Mouse (Mus musculus): Measurements from ENCODE around the gene Slc25a44. TPM values are rescaled to one million over a fixed set of nuclear protein-coding genes. Genes with fewer than 3 reads are reported as not detected.
"Not testable (repeated sequence)": the region's sequence is repeated elsewhere in the genome, so short reads cannot be mapped to it uniquely, and the experiment has no call there.

Gene Slc25a44
- polyA plus RNA-seq, 1 experiment from 2014 or later = 19.2 TPM

DNA sequence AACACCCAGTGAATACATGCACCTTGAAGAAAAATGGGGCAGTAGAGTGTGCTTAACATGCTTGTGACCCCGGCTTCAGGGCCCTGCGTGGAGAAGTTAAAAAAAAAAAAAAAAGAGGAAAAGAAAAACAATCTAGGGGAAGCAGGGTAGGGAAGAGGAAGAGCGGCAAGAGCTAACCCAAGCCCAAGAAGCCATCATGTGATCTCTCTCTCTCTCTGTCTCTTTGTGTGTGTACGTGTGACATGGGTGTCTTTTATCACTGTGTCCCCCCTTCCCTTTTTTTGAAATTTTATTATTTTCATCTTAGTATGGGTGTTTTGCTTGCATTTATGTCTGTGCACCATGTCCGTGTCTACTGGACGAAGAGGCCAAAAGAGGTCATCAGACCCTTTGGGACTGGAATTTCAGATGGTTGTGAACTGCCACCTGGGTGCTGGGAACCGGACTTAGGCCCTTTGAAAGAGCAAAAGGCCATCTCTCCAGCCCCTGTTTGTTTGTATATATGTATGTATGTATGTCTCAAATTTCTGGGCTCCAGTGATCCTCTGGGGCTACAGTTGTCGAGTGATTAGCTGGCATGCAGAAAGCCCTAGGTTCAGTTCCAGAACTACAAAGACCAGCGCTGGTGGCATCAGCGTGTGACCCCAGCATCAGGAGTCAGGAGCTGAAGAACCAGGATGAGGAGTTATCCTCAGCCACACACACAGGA, 21.3 kb downstream of the Slc25a44 start:
- Histone ChIP-seq H3K27ac (replicated peaks; ENCODE audit: low read depth, low read length) (no peak overlapping the region), H3K27me3 (ENCODE audit: control insufficient read depth, insufficient read depth, low read length) (no peaks in the 10 kb centered on the region), H3K36me3 (replicated peaks; ENCODE audit: control insufficient read depth, insufficient read depth, low read depth, low read length) (no peaks in the 10 kb centered on the region), H3K9ac (replicated peaks; ENCODE audit: low read length) (no peak overlapping the region), H3K4me2 (ENCODE audit: low read depth, low read length) (no peak overlapping the region), H3K4me3 (ENCODE audit: low read depth, low read length) (no peak overlapping the region), H3K4me1 (ENCODE audit: control insufficient read depth, insufficient read depth, low read length) (no peaks in the 10 kb centered on the region), H3K9me3 (replicated peaks; ENCODE audit: control insufficient read depth, low read length) (no peaks in the 10 kb centered on the region)
- DNase-seq (ENCODE audit: low spot score) (no peak), ATAC-seq (replicated peaks; ENCODE audit: insufficient number of reproducible peaks, low FRiP score, low TSS enrichment, low read depth) (no peak)
- 91% methylated on average over 10 of the region's 10 CpGs for WGBS

- Histone ChIP-seq H3K27me3 (ENCODE audit: control insufficient read depth, insufficient read depth, low read length) (no peaks in the 10 kb centered on the region), H3K4me1 (ENCODE audit: control insufficient read depth, insufficient read depth, low read length) (no peaks in the 10 kb centered on the region), H3K4me2 (ENCODE audit: low read depth, low read length) (no peak overlapping the region), H3K9me3 (replicated peaks; ENCODE audit: control insufficient read depth, low read length) (no peaks in the 10 kb centered on the region), H3K9ac (replicated peaks; ENCODE audit: low read length) (no peak overlapping the region), H3K4me3 (ENCODE audit: low read depth, low read length) (no peak overlapping the region), H3K27ac (replicated peaks; ENCODE audit: low read depth, low read length) (no peak overlapping the region), H3K36me3 (replicated peaks; ENCODE audit: control insufficient read depth, insufficient read depth, low read depth, low read length) (no peaks in the 10 kb centered on the region; the same call in 1 of the 2 replicates)
- DNase-seq (ENCODE audit: low spot score) = no peak
- no peak for ATAC-seq (replicated peaks; ENCODE audit: insufficient number of reproducible peaks, low FRiP score, low TSS enrichment, low read depth)
- WGBS = 77% methylated on average over 2 of the region's 2 CpGs
Observed at GRCm38 (mm10) chr3:88398666-88399065, 26.3 kb downstream of the Slc25a44 start.

GRCm38 (mm10) chr3:88395742-88396141, 29.2 kb downstream of the Slc25a44 start:
- Histone ChIP-seq H3K4me1 (ENCODE audit: control insufficient read depth, insufficient read depth, low read length) (no peaks in the 10 kb centered on the region), H3K9me3 (replicated peaks; ENCODE audit: control insufficient read depth, low read length) (no peaks in the 10 kb centered on the region), H3K4me2 (ENCODE audit: low read depth, low read length) (no peak overlapping the region), H3K27me3 (ENCODE audit: control insufficient read depth, insufficient read depth, low read length) (no peaks in the 10 kb centered on the region), H3K4me3 (ENCODE audit: low read depth, low read length) (no peak overlapping the region), H3K9ac (replicated peaks; ENCODE audit: low read length) (no peak overlapping the region), H3K27ac (replicated peaks; ENCODE audit: low read depth, low read length) (no peak overlapping the region), H3K36me3 (replicated peaks; ENCODE audit: control insufficient read depth, insufficient read depth, low read depth, low read length) (no peaks in the 10 kb centered on the region; the same call in 1 of the 2 replicates)
- DNase-seq (ENCODE audit: low spot score) (no peak), ATAC-seq (replicated peaks; ENCODE audit: insufficient number of reproducible peaks, low FRiP score, low TSS enrichment, low read depth) (no peak)
- 93% methylated on average over 8 of the region's 8 CpGs for WGBS

DNA sequence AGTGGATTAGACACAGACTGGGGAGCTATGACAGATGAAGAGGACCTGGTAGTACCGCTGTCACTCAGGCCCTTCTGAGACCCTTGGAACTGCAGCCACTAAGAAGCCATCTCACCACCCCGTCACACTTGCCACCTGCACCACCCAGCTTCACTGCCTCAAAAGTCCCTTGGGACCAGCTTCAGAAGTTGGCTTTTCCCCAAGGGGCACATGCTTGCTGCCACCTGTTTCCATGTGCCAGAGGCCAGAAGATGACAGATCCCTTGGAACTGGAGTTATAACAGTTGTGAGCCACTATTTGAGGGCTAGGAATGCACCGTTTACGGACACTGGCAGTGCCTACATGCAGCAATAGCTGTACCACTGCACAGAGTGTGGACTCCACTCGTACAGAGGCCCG, 29.7 kb downstream of the Slc25a44 start:
- Histone ChIP-seq H3K36me3 (replicated peaks; ENCODE audit: control insufficient read depth, insufficient read depth, low read depth, low read length) (no peaks in the 10 kb centered on the region; the same call in 1 of the 2 replicates), H3K9ac (replicated peaks; ENCODE audit: low read length) (no peak overlapping the region), H3K4me2 (ENCODE audit: low read depth, low read length) (no peak overlapping the region), H3K4me3 (ENCODE audit: low read depth, low read length) (no peak overlapping the region), H3K27ac (replicated peaks; ENCODE audit: low read depth, low read length) (no peak overlapping the region), H3K9me3 (replicated peaks; ENCODE audit: control insufficient read depth, low read length) (no peaks in the 10 kb centered on the region), H3K4me1 (ENCODE audit: control insufficient read depth, insufficient read depth, low read length) (no peaks in the 10 kb centered on the region), H3K27me3 (ENCODE audit: control insufficient read depth, insufficient read depth, low read length) (no peaks in the 10 kb centered on the region)
- WGBS = 92% methylated on average over 6 of the region's 6 CpGs
- ATAC-seq (replicated peaks; ENCODE audit: insufficient number of reproducible peaks, low FRiP score, low TSS enrichment, low read depth) (no peak), DNase-seq (ENCODE audit: low spot score) (no peak)

DNA sequence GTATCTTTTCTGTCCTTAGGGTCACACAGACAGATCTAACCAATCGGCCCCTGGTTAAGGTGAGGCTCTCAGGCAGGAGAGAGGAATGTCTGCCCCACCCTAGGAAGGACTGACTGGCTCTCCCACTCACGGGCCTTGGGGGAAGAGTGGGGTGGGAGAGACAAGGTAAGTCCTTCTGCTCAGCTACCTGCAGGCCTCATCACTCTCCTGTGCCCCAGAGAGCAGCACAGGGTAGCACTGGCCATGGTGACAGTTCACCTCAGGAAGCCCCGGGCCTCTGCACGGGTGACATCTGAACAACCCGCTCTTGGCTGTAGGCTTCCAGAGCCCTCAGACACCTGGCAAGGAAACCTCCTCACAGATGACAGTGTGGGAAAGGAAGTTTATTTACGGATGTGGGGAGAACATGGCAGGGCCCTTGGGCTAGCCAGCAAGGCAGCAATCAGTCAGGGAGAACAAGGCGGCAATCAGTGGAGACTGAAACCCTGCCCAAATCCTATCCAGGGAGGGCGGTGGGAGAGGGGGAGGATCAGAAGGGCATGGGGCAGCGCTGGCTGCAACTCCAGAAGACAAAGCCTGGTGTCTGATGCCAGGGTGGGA, 31.1 kb downstream of the Slc25a44 start:
- Histone ChIP-seq H3K4me1 (ENCODE audit: control insufficient read depth, insufficient read depth, low read length) (no peaks in the 10 kb centered on the region), H3K27me3 (ENCODE audit: control insufficient read depth, insufficient read depth, low read length) (no peaks in the 10 kb centered on the region), H3K36me3 (replicated peaks; ENCODE audit: control insufficient read depth, insufficient read depth, low read depth, low read length) (no peaks in the 10 kb centered on the region; the same call in 1 of the 2 replicates), H3K4me3 (ENCODE audit: low read depth, low read length) (no peak overlapping the region), H3K9me3 (replicated peaks; ENCODE audit: control insufficient read depth, low read length) (no peaks in the 10 kb centered on the region), H3K27ac (replicated peaks; ENCODE audit: low read depth, low read length) (no peak overlapping the region), H3K9ac (replicated peaks; ENCODE audit: low read length) (no peak overlapping the region), H3K4me2 (ENCODE audit: low read depth, low read length) (no peak overlapping the region)
- WGBS = 89% methylated on average over 9 of the region's 9 CpGs
- no peak for DNase-seq (ENCODE audit: low spot score)
- no peak for ATAC-seq (replicated peaks; ENCODE audit: insufficient number of reproducible peaks, low FRiP score, low TSS enrichment, low read depth)

DNA sequence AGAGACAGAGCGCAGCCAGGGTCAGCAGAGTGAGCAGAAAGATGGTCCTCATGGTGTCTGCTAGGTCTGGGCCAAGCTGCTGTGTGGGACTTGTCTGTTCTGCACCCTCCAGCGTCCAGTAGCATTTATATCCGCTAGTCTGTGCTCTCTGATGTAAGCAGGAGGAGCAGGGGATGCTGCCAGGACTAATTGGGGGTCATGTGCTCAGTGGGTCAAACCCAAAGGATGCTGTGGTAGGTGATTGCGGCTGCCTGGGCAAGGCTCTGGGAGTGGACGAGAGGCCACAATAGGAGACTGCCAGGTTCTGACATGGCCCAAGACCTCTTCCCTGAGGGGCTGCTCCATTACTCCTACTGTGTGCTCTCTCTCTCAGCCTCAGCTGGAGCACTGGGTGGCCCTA, 40.6 kb downstream of the Slc25a44 start, which contains the start of gene Bglap:
Gene Bglap, minus strand, starts transcription at position 101 of the 400 bp plus-strand sequence.
- Histone ChIP-seq H3K4me2 (ENCODE audit: low read depth, low read length) (no peak within 1 kb of the TSS), H3K27ac (replicated peaks; ENCODE audit: low read depth, low read length) (no peak within 1 kb of the TSS), H3K36me3 (replicated peaks; ENCODE audit: control insufficient read depth, insufficient read depth, low read depth, low read length) (no peaks in the 10 kb centered on the region), H3K27me3 (ENCODE audit: control insufficient read depth, insufficient read depth, low read length) (no peaks in the 10 kb centered on the region), H3K4me3 (ENCODE audit: low read depth, low read length) (no peak within 1 kb of the TSS), H3K9ac (replicated peaks; ENCODE audit: low read length) (no peak within 1 kb of the TSS), H3K9me3 (replicated peaks; ENCODE audit: control insufficient read depth, low read length) (no peaks in the 10 kb centered on the region), H3K4me1 (ENCODE audit: control insufficient read depth, insufficient read depth, low read length) (no peaks in the 10 kb centered on the region)
- WGBS = 74% methylated on average over 5 of the region's 5 CpGs
- ATAC-seq (replicated peaks; ENCODE audit: insufficient number of reproducible peaks, low FRiP score, low TSS enrichment, low read depth) (no peak), DNase-seq (ENCODE audit: low spot score) (no peak)

GRCm38 (mm10) chr3:88382383-88382782, 42.6 kb downstream of the Slc25a44 start:
- H3K27me3 ChIP-seq (ENCODE audit: control insufficient read depth, insufficient read depth, low read length); ATAC-seq (replicated peaks; ENCODE audit: insufficient number of reproducible peaks, low FRiP score, low TSS enrichment, low read depth); DNase-seq (ENCODE audit: low spot score); H3K36me3 ChIP-seq (replicated peaks; ENCODE audit: control insufficient read depth, insufficient read depth, low read depth, low read length); H3K27ac ChIP-seq (replicated peaks; ENCODE audit: low read depth, low read length); H3K4me1 ChIP-seq (ENCODE audit: control insufficient read depth, insufficient read depth, low read length); H3K9ac ChIP-seq (replicated peaks; ENCODE audit: low read length); H3K4me3 ChIP-seq (ENCODE audit: low read depth, low read length); H3K4me2 ChIP-seq (ENCODE audit: low read depth, low read length); H3K9me3 ChIP-seq (replicated peaks; ENCODE audit: control insufficient read depth, low read length): not testable (repeated sequence)
- 31% methylated on average over 1 of the region's 7 CpGs for WGBS

All from embryonic facial prominence, embryonic 11.5 days (tissue).